Mouse (Mus musculus) layer of hippocampus, adult 8-10 months (tissue): Measurements from ENCODE around the gene Itgav. TPM values are rescaled to one million over a fixed set of nuclear protein-coding genes. Genes with fewer than 3 reads are reported as not detected.
"Not testable (repeated sequence)": the region's sequence is repeated elsewhere in the genome, so short reads cannot be mapped to it uniquely, and the experiment has no call there.

Experiments
- DNase-seq, 2 experiments: peaks; one replicate each; pipeline ENCODE4 v3.0.0; 2022; ENCODE audit warnings: low spot score in 2 of 2
- total RNA-seq, 4 experiments: library from RNA; stranded (reverse); gene quantifications; 2 replicates each; pipeline ENCODE4 v1.2.4; 2022

Gene Itgav
- total RNA-seq, 4 experiments from 2014 or later = 61.5 to 76.4 (median 72.2) TPM

GRCm38 (mm10) chr2:83709896-83710524 is 14.2 kb upstream of the Itgav start:
- DNase-seq = no peak

- not testable (repeated sequence) for DNase-seq
Measured at GRCm38 (mm10) chr2:83713281-83713680, 10.9 kb upstream of the Itgav start.

GRCm38 (mm10) chr2:83713946-83714345 is 10.3 kb upstream of the Itgav start:
- no peak for DNase-seq

GRCm38 (mm10) chr2:83714783-83715182 is 9.4 kb upstream of the Itgav start:
- peak; percentile 48 to 50 for DNase-seq

- no peak for DNase-seq
Measured at GRCm38 (mm10) chr2:83718341-83718740, 5.9 kb upstream of the Itgav start.

GRCm38 (mm10) chr2:83721635-83722034 is 2.6 kb upstream of the Itgav start:
- no peak for DNase-seq

- no peak for DNase-seq
Measured at GRCm38 (mm10) chr2:83722936-83723335, 1.3 kb upstream of the Itgav start.

GRCm38 (mm10) chr2:83723346-83723745 is 851 bp upstream of the Itgav start:
- DNase-seq = no peak

GRCm38 (mm10) chr2:83724827-83725730 is 882 bp downstream of the Itgav start:
- DNase-seq = peak; percentile 27 to 28

GRCm38 (mm10) chr2:83725796-83726195 is 1.6 kb downstream of the Itgav start:
- DNase-seq = no peak

- DNase-seq = peak; percentile 36 to 61
Measured at GRCm38 (mm10) chr2:83728238-83728682, 4.1 kb downstream of the Itgav start.

- DNase-seq = peak; percentile 56 to 59
Measured at GRCm38 (mm10) chr2:83729339-83729738, 5.1 kb downstream of the Itgav start.

- no peak for DNase-seq
Measured at GRCm38 (mm10) chr2:83732896-83733295, 8.7 kb downstream of the Itgav start.

- no peak for DNase-seq
Measured at GRCm38 (mm10) chr2:83733981-83734393, 9.8 kb downstream of the Itgav start.

- no peak for DNase-seq
Measured at GRCm38 (mm10) chr2:83735276-83735675, 11.1 kb downstream of the Itgav start.

GRCm38 (mm10) chr2:83736836-83737235 is 12.6 kb downstream of the Itgav start:
- no peak for DNase-seq

- DNase-seq = no peak
Measured at GRCm38 (mm10) chr2:83738586-83739251, 14.5 kb downstream of the Itgav start.

- no peak for DNase-seq
Measured at GRCm38 (mm10) chr2:83739461-83740124, 15.4 kb downstream of the Itgav start.

GRCm38 (mm10) chr2:83740601-83741031 is 16.4 kb downstream of the Itgav start:
- DNase-seq = no peak

GRCm38 (mm10) chr2:83742210-83742609 is 18.0 kb downstream of the Itgav start:
- DNase-seq = peak; percentile 36 to 54

- no peak for DNase-seq
Measured at GRCm38 (mm10) chr2:83742836-83743235, 18.6 kb downstream of the Itgav start.
